Mouse (Mus musculus): ENCODE measurements around the gene Blvrb. TPM values are rescaled to one million over a fixed set of nuclear protein-coding genes. Genes with fewer than 3 reads are reported as not detected.

Gene Blvrb
- polyA plus RNA-seq, 1 experiment, result 15.8 TPM

- no peaks in the 10 kb centered on the region for H3K4me1 ChIP-seq (ENCODE audit: control insufficient read depth, insufficient read depth, low read length)
- no peak for TF ChIP-seq POLR2A (IDR thresholded peaks at IDR 0.05; ENCODE audit: extremely low read depth, insufficient read depth, low read length)
- no peak for TF ChIP-seq CTCF (IDR thresholded peaks at IDR 0.05; ENCODE audit: extremely low read depth, insufficient read depth, low read length)
- no peak overlapping the region for H3K4me3 ChIP-seq (ENCODE audit: insufficient read depth, low read length)
- no peak overlapping the region for H3K27ac ChIP-seq (ENCODE audit: insufficient read depth, low read length)
Measured at GRCm38 (mm10) chr7:27459640-27460039, 11.9 kb downstream of the Blvrb start.

- Histone ChIP-seq H3K4me1 (ENCODE audit: control insufficient read depth, insufficient read depth, low read length) (no peaks in the 10 kb centered on the region), H3K27ac (ENCODE audit: insufficient read depth, low read length) (no peak overlapping the region), H3K4me3 (ENCODE audit: insufficient read depth, low read length) (no peak overlapping the region)
- TF ChIP-seq POLR2A (IDR thresholded peaks at IDR 0.05; ENCODE audit: extremely low read depth, insufficient read depth, low read length) (no peak), CTCF (IDR thresholded peaks at IDR 0.05; ENCODE audit: extremely low read depth, insufficient read depth, low read length) (no peak)
Measured at GRCm38 (mm10) chr7:27460477-27460876, 12.7 kb downstream of the Blvrb start.

- H3K4me1 ChIP-seq (ENCODE audit: control insufficient read depth, insufficient read depth, low read length), result no peaks in the 10 kb centered on the region
- H3K27ac ChIP-seq (ENCODE audit: insufficient read depth, low read length), result no peak overlapping the region
- no peak overlapping the region for H3K4me3 ChIP-seq (ENCODE audit: insufficient read depth, low read length)
- TF ChIP-seq CTCF (IDR thresholded peaks at IDR 0.05; ENCODE audit: extremely low read depth, insufficient read depth, low read length) (no peak), POLR2A (IDR thresholded peaks at IDR 0.05; ENCODE audit: extremely low read depth, insufficient read depth, low read length) (no peak)
Measured at GRCm38 (mm10) chr7:27467648-27468047, 19.9 kb downstream of the Blvrb start.

GRCm38 (mm10) chr7:27471390-27472120 lies 23.8 kb downstream of the Blvrb start:
- no peak for TF ChIP-seq CTCF (IDR thresholded peaks at IDR 0.05; ENCODE audit: extremely low read depth, insufficient read depth, low read length)
- TF ChIP-seq POLR2A (IDR thresholded peaks at IDR 0.05; ENCODE audit: extremely low read depth, insufficient read depth, low read length), result no peak
- H3K4me1 ChIP-seq (ENCODE audit: control insufficient read depth, insufficient read depth, low read length), result no peaks in the 10 kb centered on the region
- H3K4me3 ChIP-seq (ENCODE audit: insufficient read depth, low read length), result no peak overlapping the region
- H3K27ac ChIP-seq (ENCODE audit: insufficient read depth, low read length), result no peak overlapping the region

- Histone ChIP-seq H3K4me3 (ENCODE audit: insufficient read depth, low read length) (peak overlapping the region; percentile 60; the same call in 1 of the 2 replicates), H3K27ac (ENCODE audit: insufficient read depth, low read length) (0 out of 2 replicates have a peak overlapping the region, but pooled peaks have one; percentile 14)
Measured at GRCm38 (mm10) chr7:27472596-27472995, 24.8 kb downstream of the Blvrb start.

GRCm38 (mm10) chr7:27473156-27473834 lies 25.5 kb downstream of the Blvrb start, which contains the start of gene Sertad3:
Gene Sertad3, plus strand, starts transcription at chr7:27473768.
- Histone ChIP-seq H3K27ac (ENCODE audit: insufficient read depth, low read length) (peak within 1 kb of the TSS; percentile 63), H3K4me1 (ENCODE audit: control insufficient read depth, insufficient read depth, low read length) (no peaks in the 10 kb centered on the region), H3K4me3 (ENCODE audit: insufficient read depth, low read length) (peak within 1 kb of the TSS; percentile 60)
- TF ChIP-seq POLR2A (IDR thresholded peaks at IDR 0.05; ENCODE audit: extremely low read depth, insufficient read depth, low read length) (peak; percentile 47; the same call in 1 of the 2 replicates), CTCF (IDR thresholded peaks at IDR 0.05; ENCODE audit: extremely low read depth, insufficient read depth, low read length) (no peak)

More at GRCm38 (mm10) chr7:27472596-27472995, 24.8 kb downstream of the Blvrb start:
- TF ChIP-seq POLR2A (IDR thresholded peaks at IDR 0.05; ENCODE audit: extremely low read depth, insufficient read depth, low read length) (no peak), CTCF (IDR thresholded peaks at IDR 0.05; ENCODE audit: extremely low read depth, insufficient read depth, low read length) (no peak)
- no peaks in the 10 kb centered on the region for H3K4me1 ChIP-seq (ENCODE audit: control insufficient read depth, insufficient read depth, low read length)

GRCm38 (mm10) chr7:27473835-27474489 lies 26.2 kb downstream of the Blvrb start:
- peak overlapping the region; percentile 60 for H3K4me3 ChIP-seq (ENCODE audit: insufficient read depth, low read length)
- H3K27ac ChIP-seq (ENCODE audit: insufficient read depth, low read length), result peak overlapping the region; percentile 63
- H3K4me1 ChIP-seq (ENCODE audit: control insufficient read depth, insufficient read depth, low read length), result no peaks in the 10 kb centered on the region
- TF ChIP-seq POLR2A (IDR thresholded peaks at IDR 0.05; ENCODE audit: extremely low read depth, insufficient read depth, low read length), result no peak
- no peak for TF ChIP-seq CTCF (IDR thresholded peaks at IDR 0.05; ENCODE audit: extremely low read depth, insufficient read depth, low read length)

- H3K4me3 ChIP-seq (ENCODE audit: insufficient read depth, low read length), result peak overlapping the region; percentile 60
- TF ChIP-seq CTCF (IDR thresholded peaks at IDR 0.05; ENCODE audit: extremely low read depth, insufficient read depth, low read length) (peak; percentile 61), POLR2A (IDR thresholded peaks at IDR 0.05; ENCODE audit: extremely low read depth, insufficient read depth, low read length) (0 out of 2 replicates have a peak, but pooled peaks have one; percentile 4)
- no peak overlapping the region for H3K27ac ChIP-seq (ENCODE audit: insufficient read depth, low read length)
- H3K4me1 ChIP-seq (ENCODE audit: control insufficient read depth, insufficient read depth, low read length), result no peaks in the 10 kb centered on the region
Measured at GRCm38 (mm10) chr7:27474490-27474954, 26.7 kb downstream of the Blvrb start.

GRCm38 (mm10) chr7:27475596-27475995 lies 27.8 kb downstream of the Blvrb start:
- H3K27ac ChIP-seq (ENCODE audit: insufficient read depth, low read length), result no peak overlapping the region
- no peaks in the 10 kb centered on the region for H3K4me1 ChIP-seq (ENCODE audit: control insufficient read depth, insufficient read depth, low read length)
- no peak for TF ChIP-seq POLR2A (IDR thresholded peaks at IDR 0.05; ENCODE audit: extremely low read depth, insufficient read depth, low read length)
- no peak for TF ChIP-seq CTCF (IDR thresholded peaks at IDR 0.05; ENCODE audit: extremely low read depth, insufficient read depth, low read length)
- H3K4me3 ChIP-seq (ENCODE audit: insufficient read depth, low read length), result no peak overlapping the region
